Mouse (Mus musculus): ENCODE measurements around the gene Ppm1m.

- TF ChIP-seq CTCF (IDR thresholded peaks at IDR 0.05; ENCODE audit: low read depth, low read length) (no peak), POLR2A (IDR thresholded peaks at IDR 0.05; ENCODE audit: extremely low read depth, insufficient read depth, low read length) (no peak)
Measured at GRCm38 (mm10) chr9:106167241-106167640, 32.3 kb downstream of the Ppm1m start.

Measured in liver, adult 2 months (tissue).